Mouse (Mus musculus) gonadal fat pad, adult 2 months (tissue): ENCODE data around the gene Pgm5. TPM values are rescaled to one million over a fixed set of nuclear protein-coding genes. Genes with fewer than 3 reads are reported as not detected.
"Not testable (repeated sequence)": the region's sequence is repeated elsewhere in the genome, so short reads cannot be mapped to it uniquely, and the experiment has no call there.

Experiments used
- DNase-seq: peaks from one replicate; pipeline ENCODE4 v3.0.0-alpha.2; 2012; ENCODE audit warnings: low read depth
- polyA plus RNA-seq: library from polyadenylated mRNA; depleted of rRNA; stranded (reverse); fragments of >200 nt; gene quantifications from 2 replicates; pipeline ENCODE4 v1.2.3, GENCODE M21; 2012

Gene Pgm5
- polyA plus RNA-seq, 1 experiment, result 45.2 TPM

- no peak for DNase-seq
These were observed 154.4 kb downstream of the Pgm5 start for GRCm38 (mm10) chr19:24707071-24707906.

- no peak for DNase-seq
These were observed 156.3 kb downstream of the Pgm5 start for GRCm38 (mm10) chr19:24705395-24705794.

- no peak for DNase-seq
These were observed 157.3 kb downstream of the Pgm5 start for GRCm38 (mm10) chr19:24704326-24704725.

- DNase-seq, result no peak
These were observed 158.0 kb downstream of the Pgm5 start for GRCm38 (mm10) chr19:24703680-24704079.

GRCm38 (mm10) chr19:24703168-24703567, 158.5 kb downstream of the Pgm5 start:
- not testable (repeated sequence) for DNase-seq

- DNase-seq, result no peak
These were observed 159.9 kb downstream of the Pgm5 start for GRCm38 (mm10) chr19:24701716-24702115.

GRCm38 (mm10) chr19:24700664-24701063, 161.0 kb downstream of the Pgm5 start:
- DNase-seq, result no peak

GRCm38 (mm10) chr19:24699910-24700309, 161.7 kb downstream of the Pgm5 start:
- no peak for DNase-seq

- no peak for DNase-seq
These were observed 162.5 kb downstream of the Pgm5 start for GRCm38 (mm10) chr19:24699196-24699595.

- DNase-seq, result no peak
These were observed 163.0 kb downstream of the Pgm5 start for GRCm38 (mm10) chr19:24698651-24699050.

- no peak for DNase-seq
These were observed 163.7 kb downstream of the Pgm5 start for GRCm38 (mm10) chr19:24697946-24698345.

GRCm38 (mm10) chr19:24692691-24693090, 169.0 kb downstream of the Pgm5 start:
- DNase-seq, result no peak

GRCm38 (mm10) chr19:24689531-24689930, 172.1 kb downstream of the Pgm5 start:
- DNase-seq, result no peak

- DNase-seq, result no peak
These were observed 173.3 kb downstream of the Pgm5 start for GRCm38 (mm10) chr19:24688327-24688726.

GRCm38 (mm10) chr19:24686411-24686810, 175.2 kb downstream of the Pgm5 start:
- no peak for DNase-seq

GRCm38 (mm10) chr19:24683016-24683720, 178.5 kb downstream of the Pgm5 start:
- peak; percentile 24 for DNase-seq

- no peak for DNase-seq
These were observed 184.2 kb downstream of the Pgm5 start for GRCm38 (mm10) chr19:24677242-24677984.

- DNase-seq, result no peak
These were observed 185.2 kb downstream of the Pgm5 start for GRCm38 (mm10) chr19:24676429-24676828.

- no peak for DNase-seq
These were observed 187.9 kb downstream of the Pgm5 start, which contains the start of gene Tmem252 for GRCm38 (mm10) chr19:24673762-24674161. Tmem252 (plus strand) TSS chr19:24674008.

- DNase-seq, result no peak
These were observed 188.3 kb downstream of the Pgm5 start for GRCm38 (mm10) chr19:24673331-24673730.

GRCm38 (mm10) chr19:24672366-24672960, 189.2 kb downstream of the Pgm5 start:
- DNase-seq, result no peak

GRCm38 (mm10) chr19:24671571-24671970, 190.1 kb downstream of the Pgm5 start:
- DNase-seq, result no peak
